Mouse (Mus musculus): ENCODE measurements around the gene Ezh1. TPM values are rescaled to one million over a fixed set of nuclear protein-coding genes. Genes with fewer than 3 reads are reported as not detected.

Ezh1 gene
- polyA plus RNA-seq, 1 experiment from 2014 or later: 10.2 TPM

DNA sequence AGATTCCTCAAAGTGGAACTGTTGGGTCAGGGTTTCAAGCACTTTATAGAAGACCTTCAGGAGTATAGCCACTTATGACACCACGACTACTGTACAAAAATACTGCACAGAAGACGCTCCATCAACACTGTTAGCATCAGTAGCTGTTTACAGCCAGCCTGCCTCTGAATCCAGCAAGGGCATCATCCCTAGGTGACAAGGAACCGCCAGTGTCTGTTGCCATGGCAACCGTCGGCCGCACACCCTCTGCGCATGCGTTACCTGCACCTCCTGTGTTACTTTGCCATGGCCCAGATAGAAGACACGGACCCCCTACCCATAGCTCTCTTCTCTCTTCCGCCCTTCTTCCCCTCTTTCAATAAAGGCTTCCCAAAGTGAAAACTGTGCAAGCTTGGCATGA is 79.9 kb downstream of the Ezh1 start:
- H3K4me3 ChIP-seq (ENCODE audit: low read depth, low read length): no peak overlapping the region
- no peak overlapping the region for H3K4me2 ChIP-seq
- H3K27me3 ChIP-seq (ENCODE audit: control insufficient read depth, insufficient read depth, low read length): no peaks in the 10 kb centered on the region
- peaks cover 13% of the 10 kb centered on the region for H3K4me1 ChIP-seq (ENCODE audit: control insufficient read depth, insufficient read depth, low read length)
- no peak overlapping the region for H3K27ac ChIP-seq (ENCODE audit: low read depth, low read length)
- H3K9me3 ChIP-seq (replicated peaks; ENCODE audit: control insufficient read depth, low read length): no peaks in the 10 kb centered on the region
- no peak for ATAC-seq (replicated peaks; ENCODE audit: insufficient number of reproducible peaks, low FRiP score, low TSS enrichment)
- no peak overlapping the region for H3K9ac ChIP-seq (ENCODE audit: low read depth, low read length)
- WGBS (ENCODE audit: insufficient replicate concordance): 22% methylated on average over 10 of the region's 10 CpGs
- no peaks in the 10 kb centered on the region for H3K36me3 ChIP-seq (ENCODE audit: control insufficient read depth, insufficient read depth, low read length)

DNA sequence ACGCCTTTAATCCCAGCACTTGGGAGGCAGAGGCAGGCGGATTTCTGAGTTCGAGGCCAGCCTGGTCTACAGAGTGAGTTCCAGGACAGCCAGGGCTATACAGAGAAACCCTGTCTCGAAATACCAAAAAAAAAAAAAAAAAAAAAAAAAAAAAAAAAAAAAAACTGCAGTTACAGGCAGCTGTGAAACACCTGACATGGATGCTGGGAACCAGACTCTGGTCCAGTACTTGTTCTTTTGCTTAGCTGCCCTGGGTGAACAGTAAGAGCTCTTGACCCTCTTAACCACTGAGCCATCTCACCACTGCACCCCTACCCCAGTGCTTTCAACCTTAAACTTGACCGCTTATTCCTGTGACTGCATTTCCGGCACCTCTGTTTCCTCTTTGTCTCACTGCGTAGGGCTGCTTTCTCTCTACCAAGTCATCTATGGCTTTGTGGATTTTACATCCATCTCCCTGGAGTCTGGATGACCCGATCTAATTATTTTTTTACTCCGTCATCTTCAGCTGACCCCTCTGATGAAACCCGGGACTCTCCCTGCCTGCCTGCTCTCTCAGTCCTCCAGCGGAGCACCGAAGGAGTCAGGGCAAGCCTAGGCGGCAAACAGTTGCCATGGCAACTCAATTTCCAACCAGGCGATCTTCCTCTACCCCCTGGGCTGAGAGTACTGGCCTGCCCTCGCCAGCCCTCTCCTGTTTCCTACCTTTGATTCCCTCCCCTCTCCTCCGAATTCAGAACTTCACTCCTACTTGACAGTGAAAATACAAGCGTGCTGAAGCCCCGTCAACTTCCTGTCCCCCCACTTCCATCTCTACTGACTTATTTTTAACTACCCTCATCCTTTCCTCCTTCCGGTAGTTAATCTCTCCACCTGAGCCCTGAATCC is 82.7 kb downstream of the Ezh1 start:
- Histone ChIP-seq H3K36me3 (ENCODE audit: control insufficient read depth, insufficient read depth, low read length) (no peaks in the 10 kb centered on the region), H3K4me2 (peak overlapping the region; percentile 66), H3K4me3 (ENCODE audit: low read depth, low read length) (peak overlapping the region; percentile 31), H3K27me3 (ENCODE audit: control insufficient read depth, insufficient read depth, low read length) (peaks cover 7% of the 10 kb centered on the region; the same call in 1 of the 2 replicates), H3K27ac (ENCODE audit: low read depth, low read length) (no peak overlapping the region), H3K9me3 (replicated peaks; ENCODE audit: control insufficient read depth, low read length) (no peaks in the 10 kb centered on the region), H3K9ac (ENCODE audit: low read depth, low read length) (peak overlapping the region; percentile 62), H3K4me1 (ENCODE audit: control insufficient read depth, insufficient read depth, low read length) (peaks cover 15% of the 10 kb centered on the region)
- WGBS (ENCODE audit: insufficient replicate concordance): 22% methylated on average over 18 of the region's 19 CpGs
- ATAC-seq (replicated peaks; ENCODE audit: insufficient number of reproducible peaks, low FRiP score, low TSS enrichment): 0 out of 2 replicates have a peak, but pooled peaks have one; percentile 31

DNA sequence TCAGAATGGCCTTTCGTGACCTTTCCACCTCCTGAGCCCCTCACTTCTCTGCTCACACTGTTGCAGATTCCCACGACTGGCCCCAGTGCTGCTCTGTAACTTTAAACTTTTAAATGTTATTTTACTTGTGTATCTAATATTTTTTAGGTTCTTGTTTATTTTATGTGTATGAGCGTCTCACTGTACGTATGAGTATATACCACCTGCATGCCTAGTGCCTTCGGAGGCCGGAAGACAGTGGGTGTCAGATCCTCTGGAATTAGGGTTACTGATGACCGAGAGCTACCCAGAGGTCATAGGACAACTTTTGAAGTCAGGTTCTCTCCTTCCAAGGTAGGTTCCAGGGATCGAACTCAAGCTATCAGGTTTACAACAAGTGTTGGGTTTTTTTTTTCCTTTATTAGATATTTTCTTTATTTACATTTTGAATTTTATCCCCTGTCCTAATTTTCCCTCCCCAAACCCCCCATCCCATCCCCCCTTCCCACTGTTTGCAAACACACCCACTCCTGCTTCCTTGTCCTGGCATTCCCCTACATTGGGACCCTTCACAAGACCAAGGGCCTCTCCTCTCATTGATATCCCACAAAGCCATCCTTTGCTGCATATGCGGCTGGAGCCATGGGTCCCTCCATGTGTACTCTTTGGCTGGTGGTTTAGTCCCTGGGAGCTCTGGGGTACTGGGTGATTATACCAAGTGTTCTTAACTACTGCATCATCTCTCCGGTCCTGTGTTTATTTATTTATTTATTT is 83.9 kb downstream of the Ezh1 start:
- Histone ChIP-seq H3K4me1 (ENCODE audit: control insufficient read depth, insufficient read depth, low read length) (peaks cover 17% of the 10 kb centered on the region), H3K9ac (ENCODE audit: low read depth, low read length) (no peak overlapping the region), H3K4me2 (no peak overlapping the region), H3K27ac (ENCODE audit: low read depth, low read length) (no peak overlapping the region), H3K27me3 (ENCODE audit: control insufficient read depth, insufficient read depth, low read length) (peaks cover 7% of the 10 kb centered on the region; the same call in 1 of the 2 replicates), H3K4me3 (ENCODE audit: low read depth, low read length) (no peak overlapping the region), H3K9me3 (replicated peaks; ENCODE audit: control insufficient read depth, low read length) (no peaks in the 10 kb centered on the region), H3K36me3 (ENCODE audit: control insufficient read depth, insufficient read depth, low read length) (no peaks in the 10 kb centered on the region)
- WGBS (ENCODE audit: insufficient replicate concordance): 80% methylated on average over 10 of the region's 10 CpGs
- ATAC-seq (replicated peaks; ENCODE audit: insufficient number of reproducible peaks, low FRiP score, low TSS enrichment): no peak

Other genes with a start within 250 kb of the Ezh1 start
- 57.1 and 62.2 TPM in 2 replicates for gene Atp6v0a1, start 217.0 kb downstream of the Ezh1 start, polyA plus RNA-seq (2014; fragmentation: Nextera tagmentation; extraction: Ambion mirVana)
- gene Naglu, start 156.5 kb downstream of the Ezh1 start, polyA plus RNA-seq (2014; fragmentation: Nextera tagmentation; extraction: Ambion mirVana): 9.6 and 13.1 TPM in 2 replicates
- gene Hsd17b1, start 148.1 kb downstream of the Ezh1 start, polyA plus RNA-seq (2014; fragmentation: Nextera tagmentation; extraction: Ambion mirVana): 0.11 TPM in 1 of 2 replicates, not detected in the other
- gene Coasy, start 143.9 kb downstream of the Ezh1 start, polyA plus RNA-seq (2014; fragmentation: Nextera tagmentation; extraction: Ambion mirVana): 29.6 and 34.3 TPM in 2 replicates
- 34.5 and 36.0 TPM in 2 replicates for gene Mlx, start 139.2 kb downstream of the Ezh1 start, polyA plus RNA-seq (2014; fragmentation: Nextera tagmentation; extraction: Ambion mirVana)
- 23.1 and 27.5 TPM in 2 replicates for gene Psmc3ip, start 131.0 kb downstream of the Ezh1 start, polyA plus RNA-seq (2014; fragmentation: Nextera tagmentation; extraction: Ambion mirVana)
- gene Retreg3, start 106.6 kb downstream of the Ezh1 start, polyA plus RNA-seq (2014; fragmentation: Nextera tagmentation; extraction: Ambion mirVana): 5.5 and 9.2 TPM in 2 replicates
- gene Tubg1, start 106.5 kb downstream of the Ezh1 start, polyA plus RNA-seq (2014; fragmentation: Nextera tagmentation; extraction: Ambion mirVana): 82.1 and 83.5 TPM in 2 replicates
- gene Tubg2, start 70.6 kb downstream of the Ezh1 start, polyA plus RNA-seq (2014; fragmentation: Nextera tagmentation; extraction: Ambion mirVana): 4.3 TPM in 2 replicates
- gene Cntnap1, start 55.9 kb downstream of the Ezh1 start, polyA plus RNA-seq (2014; fragmentation: Nextera tagmentation; extraction: Ambion mirVana): 0.46 and 0.70 TPM in 2 replicates
- gene Plekhh3, start 55.1 kb downstream of the Ezh1 start, polyA plus RNA-seq (2014; fragmentation: Nextera tagmentation; extraction: Ambion mirVana): 6.2 TPM in 2 replicates
- 0.13 and 0.39 TPM in 2 replicates for gene Ccr10, start 51.0 kb downstream of the Ezh1 start, polyA plus RNA-seq (2014; fragmentation: Nextera tagmentation; extraction: Ambion mirVana)
- 230 and 232 TPM in 2 replicates for gene Ramp2, start 19.6 kb upstream of the Ezh1 start, polyA plus RNA-seq (2014; fragmentation: Nextera tagmentation; extraction: Ambion mirVana)
- 126 and 128 TPM in 2 replicates for gene Vps25, start 27.2 kb upstream of the Ezh1 start, polyA plus RNA-seq (2014; fragmentation: Nextera tagmentation; extraction: Ambion mirVana)
- 11.1 and 13.7 TPM in 2 replicates for gene Wnk4, start 34.1 kb upstream of the Ezh1 start, polyA plus RNA-seq (2014; fragmentation: Nextera tagmentation; extraction: Ambion mirVana)
- gene Cntd1, start 52.5 kb upstream of the Ezh1 start, polyA plus RNA-seq (2014; fragmentation: Nextera tagmentation; extraction: Ambion mirVana): 1.1 TPM in 2 replicates
- gene Coa3, start 52.7 kb upstream of the Ezh1 start, polyA plus RNA-seq (2014; fragmentation: Nextera tagmentation; extraction: Ambion mirVana): 183 and 189 TPM in 2 replicates
- 138 and 154 TPM in 2 replicates for gene Becn1, start 75.8 kb upstream of the Ezh1 start, polyA plus RNA-seq (2014; fragmentation: Nextera tagmentation; extraction: Ambion mirVana)
- 104 and 105 TPM in 2 replicates for gene Psme3, start 89.8 kb upstream of the Ezh1 start, polyA plus RNA-seq (2014; fragmentation: Nextera tagmentation; extraction: Ambion mirVana)
- 0.90 and 1.4 TPM in 2 replicates for gene Aoc2, start 98.6 kb upstream of the Ezh1 start, polyA plus RNA-seq (2014; fragmentation: Nextera tagmentation; extraction: Ambion mirVana)
- gene Aoc3, start 104.1 kb upstream of the Ezh1 start, polyA plus RNA-seq (2014; fragmentation: Nextera tagmentation; extraction: Ambion mirVana): 0.20 and 0.24 TPM in 2 replicates
- not detected in 2 replicates for gene G6pc, start 141.1 kb upstream of the Ezh1 start, polyA plus RNA-seq (2014; fragmentation: Nextera tagmentation; extraction: Ambion mirVana)
- gene Aarsd1, start 191.2 kb upstream of the Ezh1 start, polyA plus RNA-seq (2014; fragmentation: Nextera tagmentation; extraction: Ambion mirVana): 49.7 and 52.3 TPM in 2 replicates
- 17.5 and 18.7 TPM in 2 replicates for gene Gm27029, start 198.3 kb upstream of the Ezh1 start, polyA plus RNA-seq (2014; fragmentation: Nextera tagmentation; extraction: Ambion mirVana)
- gene Rundc1, start 198.6 kb upstream of the Ezh1 start, polyA plus RNA-seq (2014; fragmentation: Nextera tagmentation; extraction: Ambion mirVana): 9.6 and 12.9 TPM in 2 replicates
- gene Ptges3l, start 198.9 kb upstream of the Ezh1 start, polyA plus RNA-seq (2014; fragmentation: Nextera tagmentation; extraction: Ambion mirVana): 75.3 and 82.6 TPM in 2 replicates
- 286 and 315 TPM in 2 replicates for gene Rpl27, start 215.8 kb upstream of the Ezh1 start, polyA plus RNA-seq (2014; fragmentation: Nextera tagmentation; extraction: Ambion mirVana)
- gene Ifi35, start 221.9 kb upstream of the Ezh1 start, polyA plus RNA-seq (2014; fragmentation: Nextera tagmentation; extraction: Ambion mirVana): 10.2 and 11.8 TPM in 2 replicates
- gene Rnd2, start 238.5 kb upstream of the Ezh1 start, polyA plus RNA-seq (2014; fragmentation: Nextera tagmentation; extraction: Ambion mirVana): 17.5 and 22.3 TPM in 2 replicates
- gene Vat1, start 239.8 kb upstream of the Ezh1 start, polyA plus RNA-seq (2014; fragmentation: Nextera tagmentation; extraction: Ambion mirVana): 26.5 and 31.7 TPM in 2 replicates

Data from heart, embryonic 11.5 days (tissue).